Mouse (Mus musculus): ENCODE measurements at regions not wholly inside any gene's neighbourhood (a gene's known extent, or its start where the extent isn't known, plus 50 kb on each side); places are given as distances from the start of the nearest gene placed in this dataset.

DNA sequence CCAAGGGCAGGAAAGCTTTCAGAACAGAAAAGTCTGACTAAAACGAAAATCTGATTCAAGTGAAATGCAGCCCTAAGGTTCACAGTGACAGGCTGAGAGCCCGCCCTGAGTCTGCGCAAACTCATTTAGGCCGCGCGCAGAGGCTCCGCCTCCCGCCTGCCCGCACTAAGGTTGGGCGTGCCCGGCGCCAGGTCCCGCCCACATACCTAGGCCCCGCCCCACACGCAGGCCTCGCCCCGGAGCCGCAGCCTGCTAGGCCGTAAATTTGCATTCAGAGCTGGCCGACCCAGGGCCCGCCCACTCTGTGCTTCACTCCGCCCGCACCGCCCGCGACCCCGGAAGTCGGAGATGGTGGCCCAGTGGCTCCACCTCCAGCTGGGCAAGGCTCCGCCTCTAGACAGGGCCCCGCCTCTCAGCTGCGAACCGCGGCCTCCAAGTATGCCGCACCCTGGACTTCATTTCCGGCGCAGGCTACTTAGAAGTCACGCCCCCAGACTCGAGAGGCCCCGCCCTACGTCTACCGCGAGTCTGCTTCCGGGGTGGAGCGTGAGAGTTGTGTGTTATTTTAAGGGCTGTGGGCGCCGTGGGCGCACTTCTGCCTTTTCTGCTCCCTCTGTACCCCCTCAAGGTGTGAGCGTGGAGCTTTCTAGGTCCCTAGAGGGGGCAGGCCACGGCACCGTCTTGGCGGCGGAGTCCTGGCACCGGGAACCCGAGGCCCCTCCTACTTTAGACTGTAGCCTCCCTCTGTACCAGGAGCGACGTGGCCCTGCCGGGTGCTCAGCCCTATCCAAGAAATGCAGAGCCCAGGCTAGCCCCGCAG is 52.3 kb upstream of the Wnt7b start:
- DNase-seq: peak; percentile 99 to 100

DNA sequence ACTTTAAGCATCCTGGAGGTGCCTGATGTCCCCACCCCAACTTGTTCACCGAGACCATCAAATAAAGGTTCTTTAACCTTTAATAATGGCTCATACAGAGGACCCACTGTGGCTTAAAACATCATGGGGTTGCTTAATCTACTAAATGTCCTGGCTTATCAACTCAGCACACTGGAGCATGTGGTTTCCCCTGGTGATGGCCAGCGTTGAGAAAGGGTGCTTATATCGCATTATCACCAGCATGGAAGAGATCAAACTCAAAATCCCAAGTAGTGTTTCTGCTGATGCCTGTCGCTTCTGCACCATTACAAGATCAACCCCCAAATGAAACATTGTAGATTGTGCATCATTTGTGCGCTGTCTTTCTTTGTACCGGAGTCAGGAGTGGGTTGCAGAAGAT is 53.2 kb upstream of the Wnt7b start:
- no peak for DNase-seq

DNA sequence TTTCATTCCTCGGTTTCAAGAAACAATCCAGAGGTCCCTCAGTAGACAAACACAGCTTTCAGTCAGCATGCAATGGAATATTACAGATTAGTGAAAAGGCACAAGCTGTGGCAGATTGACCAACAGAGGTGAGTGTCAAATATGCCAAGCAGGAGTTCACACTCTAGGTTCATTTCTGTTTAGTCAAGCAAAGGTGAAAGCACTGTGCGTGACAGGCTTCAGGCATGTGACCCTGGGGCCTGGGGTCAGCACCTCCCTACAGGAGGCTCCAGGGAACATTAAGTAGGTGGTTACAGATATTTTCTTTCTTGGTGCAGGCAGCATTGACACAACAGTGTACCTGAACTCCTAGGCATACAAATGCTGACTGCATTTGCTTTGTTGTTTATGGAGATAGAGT is 57.3 kb upstream of the Wnt7b start:
- no peak for DNase-seq

DNA sequence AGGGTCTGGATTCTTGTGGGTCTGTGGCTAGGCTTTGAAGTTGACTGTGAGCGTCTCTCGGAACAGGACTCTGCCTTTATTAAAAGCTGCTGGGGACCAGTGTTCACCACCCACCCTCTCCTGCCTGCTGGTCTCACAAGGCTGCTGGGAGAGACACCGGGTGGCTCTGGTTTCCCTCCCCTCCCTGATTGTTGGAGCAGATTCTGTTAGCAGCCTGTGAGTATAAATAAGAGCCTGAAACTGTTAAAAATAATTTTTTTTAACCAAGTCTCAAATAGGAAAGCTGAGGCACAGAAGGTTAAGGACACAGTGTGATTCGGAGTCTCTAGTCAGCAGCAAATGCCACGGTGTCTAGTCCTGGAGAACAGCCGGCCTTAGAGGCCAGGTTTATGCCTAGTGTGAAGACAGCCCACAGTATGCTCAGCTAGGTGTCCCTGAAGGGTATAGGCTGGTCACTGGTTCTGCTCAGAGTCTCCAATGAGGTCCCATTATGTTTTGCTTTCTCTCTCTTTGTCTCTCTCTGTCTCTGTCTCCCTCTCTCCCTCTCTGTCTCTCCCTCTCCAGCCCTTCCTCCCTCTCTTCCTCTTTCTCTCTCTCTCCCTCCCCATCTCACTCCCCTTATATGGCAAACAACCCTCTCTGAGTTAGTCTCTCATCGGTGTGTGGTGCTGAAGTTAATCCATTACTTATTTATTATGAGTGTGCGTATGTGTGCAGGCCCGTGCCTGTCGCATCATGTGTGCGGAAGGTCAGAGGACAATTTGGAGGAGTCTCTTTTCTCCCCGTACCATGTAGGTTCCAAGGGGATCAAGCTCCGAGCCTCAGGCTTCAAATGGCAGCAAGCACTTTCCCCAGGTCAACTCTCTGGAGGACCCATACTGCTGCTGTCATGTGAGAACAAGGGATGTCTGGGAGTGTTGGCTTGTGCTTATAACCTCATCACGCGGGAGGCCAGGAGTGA is 59.1 kb upstream of the Wnt7b start:
- peak in 1 of 2 experiments; percentile 49 for DNase-seq

DNA sequence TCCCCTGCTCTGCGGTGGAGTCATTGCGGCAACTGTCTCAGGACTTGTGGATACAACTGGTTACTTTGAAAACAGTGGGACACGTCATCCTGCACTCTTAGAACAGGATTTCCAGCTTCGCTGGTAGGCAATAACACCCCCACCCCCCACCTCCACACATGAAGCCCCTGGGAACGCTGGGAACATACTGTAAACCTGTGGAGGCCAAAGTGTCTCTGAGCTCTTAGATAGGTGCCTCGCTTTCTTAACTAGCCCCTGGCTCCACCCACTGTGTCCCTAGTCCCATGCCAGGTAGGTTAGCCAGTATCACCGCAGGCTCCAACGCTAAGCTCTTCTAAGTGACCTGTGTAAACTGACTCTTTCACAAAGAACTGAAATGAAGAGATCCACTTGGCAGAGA is 63.1 kb upstream of the Wnt7b start:
- no peak for DNase-seq

DNA sequence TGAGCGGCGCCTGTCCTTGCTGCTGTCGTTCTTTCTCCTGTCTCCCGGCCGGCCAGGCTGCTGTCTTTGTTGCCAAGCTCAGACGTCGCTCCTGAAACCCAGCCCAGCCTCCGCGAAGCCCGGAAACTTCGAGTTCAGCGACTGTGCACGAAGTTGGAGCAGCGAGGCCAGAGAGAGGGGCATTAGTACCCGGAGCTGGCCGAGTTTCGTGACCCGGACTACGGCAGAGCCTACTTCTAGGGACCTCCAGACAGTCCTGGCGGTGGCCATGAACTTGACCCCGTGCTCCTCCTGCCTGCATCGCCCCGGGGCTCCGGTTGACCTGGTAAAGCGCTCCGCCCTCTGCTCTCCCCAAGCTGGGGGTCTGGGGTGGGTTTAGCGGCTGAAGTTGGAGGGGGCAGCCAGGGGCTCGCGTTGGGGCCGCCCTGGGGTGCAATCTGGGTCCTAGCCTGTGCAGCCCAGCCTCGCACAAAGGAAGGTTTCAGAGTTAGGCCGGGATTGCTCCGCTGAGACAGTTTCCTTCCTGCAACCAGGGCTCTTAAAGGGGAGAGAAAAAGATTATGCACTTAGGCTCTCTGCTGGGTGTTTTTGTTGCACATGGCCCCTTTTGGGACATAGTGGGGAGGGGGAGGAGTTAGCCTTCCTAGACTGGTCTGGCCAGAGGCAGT is 63.8 kb upstream of the Wnt7b start:
- DNase-seq: no peak

DNA sequence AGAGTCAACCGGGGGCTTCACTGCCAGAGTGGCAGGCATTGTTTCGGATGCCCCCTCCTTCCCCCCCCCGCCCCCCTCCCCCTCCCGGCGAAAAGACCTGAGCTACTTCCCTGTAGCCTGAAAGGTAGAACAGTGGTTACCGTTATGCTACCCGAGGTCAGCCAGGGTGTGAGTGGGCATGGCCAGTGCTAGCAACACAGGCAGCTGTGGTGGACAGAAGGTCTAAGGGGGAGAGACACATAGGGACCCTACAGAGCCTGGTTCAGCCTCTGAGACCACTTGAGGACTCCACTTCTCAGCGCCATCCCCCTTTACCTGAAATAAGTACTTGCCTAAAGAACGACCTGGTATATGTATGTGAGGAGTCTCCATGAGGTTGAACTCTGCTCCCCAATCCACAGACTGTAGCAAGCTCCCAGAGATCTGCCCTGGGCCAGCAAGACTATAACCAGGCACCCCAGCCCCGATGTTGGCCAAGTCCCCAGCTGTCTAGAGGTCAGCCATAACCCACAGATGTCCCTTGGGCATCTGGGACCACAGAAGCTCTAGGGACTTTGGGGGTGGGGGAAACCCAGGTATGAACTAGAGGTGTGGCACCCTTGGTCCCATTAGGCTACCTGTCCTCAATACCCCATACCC is 64.5 kb upstream of the Wnt7b start:
- no peak for DNase-seq

DNA sequence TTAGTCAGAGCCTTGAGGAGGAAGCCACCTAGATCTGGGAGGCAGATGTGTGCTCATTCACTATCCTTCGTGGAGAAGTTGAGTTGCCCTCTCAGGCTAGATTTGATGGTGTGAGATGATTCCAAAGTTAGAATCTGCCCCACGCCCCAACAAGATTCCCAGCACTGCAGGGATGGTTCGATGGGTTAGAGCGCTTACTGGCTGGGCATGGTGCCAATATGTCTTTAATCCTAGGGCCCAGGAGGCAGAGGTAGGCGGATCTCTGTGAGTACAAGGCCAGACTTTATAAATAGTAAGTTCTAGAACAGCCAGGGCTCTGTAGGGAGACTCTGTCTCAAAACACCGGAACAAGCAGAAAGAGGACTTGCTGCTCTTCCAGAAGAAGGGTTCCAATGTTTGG is 65.3 kb upstream of the Wnt7b start:
- no peak for DNase-seq

DNA sequence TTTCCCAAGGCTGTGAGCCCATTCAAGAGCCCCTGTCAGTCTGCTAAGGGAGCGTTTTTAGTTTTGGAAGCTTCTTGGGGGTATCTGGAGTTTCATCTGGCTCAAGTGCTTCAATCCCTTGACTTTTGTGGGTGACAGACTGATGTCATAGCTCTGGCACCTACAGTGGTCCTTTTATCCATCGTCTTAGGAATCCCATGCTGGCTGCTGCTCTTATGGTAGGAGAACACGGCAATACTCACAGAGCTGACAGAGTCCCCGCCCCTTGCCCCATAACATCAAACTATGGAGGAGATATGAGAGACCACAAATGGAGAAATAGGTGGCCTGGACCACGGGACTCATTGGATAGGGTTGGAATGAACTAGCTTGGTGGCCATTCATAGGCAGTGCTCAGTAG is 68.0 kb upstream of the Wnt7b start:
- no peak for DNase-seq

DNA sequence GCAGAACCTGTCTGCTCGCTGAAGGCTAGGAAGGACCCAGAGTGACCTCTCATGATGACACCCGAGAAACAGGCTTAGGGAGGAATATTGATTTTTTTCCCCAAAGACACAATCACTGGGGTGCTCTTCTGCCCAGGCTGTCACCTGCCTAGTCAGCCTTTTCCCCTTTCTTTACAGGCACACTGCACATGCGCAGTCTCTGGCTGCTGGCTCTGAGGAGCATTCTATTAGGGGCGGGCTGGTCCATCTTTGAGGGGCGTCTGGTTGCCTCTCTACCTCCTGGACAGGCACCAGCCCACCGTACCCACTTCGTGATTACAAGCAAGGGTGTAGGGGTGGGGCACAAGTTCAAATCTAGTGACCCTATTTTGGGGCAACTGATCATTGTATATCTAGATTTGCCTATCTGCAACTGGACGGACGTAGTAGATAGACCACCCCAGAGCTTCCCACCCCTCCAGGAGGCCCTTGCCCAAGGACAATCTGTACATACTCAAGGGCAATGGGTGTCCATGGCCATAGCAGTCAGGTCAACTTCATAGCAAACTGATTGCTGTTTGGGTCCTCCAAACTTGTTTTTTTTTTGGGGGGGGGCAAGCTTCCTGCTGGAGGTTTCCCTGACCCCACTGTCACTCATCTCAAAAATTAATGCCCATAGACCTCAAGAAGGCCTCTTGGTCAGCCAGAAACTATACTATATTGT is 69.6 kb upstream of the Wnt7b start:
- DNase-seq: no peak

DNA sequence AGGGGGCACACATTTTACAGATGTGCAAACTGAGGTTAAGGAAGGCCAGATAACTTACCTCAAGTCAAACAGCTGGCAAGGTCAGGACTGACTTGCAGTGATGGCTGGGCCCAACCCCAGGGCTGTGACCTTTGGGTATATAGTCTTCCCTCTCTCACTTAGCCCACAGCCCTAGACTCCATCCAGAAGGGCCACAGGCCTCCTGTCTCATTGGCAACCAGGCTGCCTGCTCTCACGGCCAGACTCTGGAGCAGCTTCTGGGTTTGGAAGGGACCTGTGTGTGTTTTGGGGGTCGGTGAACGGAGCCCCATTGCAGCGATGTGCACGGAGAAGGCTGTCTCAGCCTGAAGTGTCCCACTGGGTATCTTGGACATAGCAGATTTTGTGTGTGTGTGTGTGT is 70.2 kb upstream of the Wnt7b start:
- DNase-seq: no peak

DNA sequence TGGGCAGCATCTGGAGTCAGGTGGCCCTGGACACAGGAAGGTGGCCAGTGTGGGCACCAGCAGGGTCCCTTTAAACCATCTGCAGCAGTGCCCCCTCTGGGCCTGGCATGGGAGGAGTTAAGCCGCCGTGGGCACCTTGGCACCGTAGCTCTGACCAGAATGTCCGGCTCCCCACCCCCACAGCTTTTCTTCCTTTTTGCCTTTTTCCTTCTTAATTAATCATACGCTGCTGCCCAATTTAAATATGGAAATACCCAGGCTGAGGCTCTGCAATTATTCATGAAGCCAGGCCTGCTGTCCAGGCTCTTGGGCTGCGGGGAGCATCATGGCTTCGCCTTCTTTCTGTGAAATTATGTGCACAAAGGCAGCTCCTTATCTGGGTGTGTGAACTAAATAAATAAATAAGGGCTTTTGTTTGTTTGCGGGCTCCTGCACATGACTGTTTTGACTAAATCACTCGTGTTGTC is 70.6 kb upstream of the Wnt7b start:
- no peak for DNase-seq

DNA sequence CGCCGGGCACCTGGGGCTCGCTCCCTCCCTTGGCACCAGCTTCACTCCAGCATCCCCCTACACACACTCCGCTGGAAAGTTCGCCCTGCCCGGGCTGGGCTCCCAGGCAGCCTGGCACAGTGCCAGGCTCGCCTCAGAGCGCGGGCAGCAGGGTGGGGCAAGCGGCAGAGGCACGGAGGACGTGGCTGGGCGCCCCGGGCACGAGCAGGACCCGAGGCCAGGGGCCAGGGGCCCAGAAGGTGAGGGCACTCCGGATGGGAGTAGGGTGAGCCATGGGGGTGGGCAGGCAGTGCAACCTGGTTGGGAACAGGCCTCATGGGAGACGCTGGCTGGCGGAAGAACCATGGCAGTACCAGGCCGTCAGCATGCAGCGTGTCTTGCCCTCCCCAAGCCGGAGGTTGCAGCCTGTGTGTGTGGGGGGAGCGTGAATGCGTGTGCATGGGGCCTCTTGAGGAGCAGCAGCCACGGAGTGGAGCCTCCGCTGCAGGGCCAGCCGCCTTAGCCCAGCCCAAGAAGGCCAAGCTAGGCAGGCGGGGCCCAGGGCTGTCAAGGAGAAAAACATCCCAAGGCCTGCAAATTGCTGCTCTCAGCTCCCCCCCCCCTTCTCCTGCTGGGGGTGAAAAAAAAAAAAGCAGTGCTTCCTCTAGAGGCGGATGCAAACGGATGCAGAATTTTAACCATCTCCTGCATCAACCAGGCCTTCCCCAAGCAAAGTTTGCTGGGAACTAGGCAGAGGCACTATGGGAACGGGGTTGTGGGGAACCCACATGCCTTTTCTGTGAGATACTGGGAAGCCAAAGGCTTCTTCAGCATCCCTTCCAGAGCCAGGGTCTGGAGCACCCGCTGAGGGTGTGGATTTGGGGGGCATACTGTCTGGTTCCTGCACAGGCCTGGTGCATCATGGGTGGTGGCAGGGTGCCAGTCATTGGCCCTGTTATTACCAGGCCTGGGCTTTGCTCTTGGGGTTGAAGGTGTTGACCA is 71.4 kb upstream of the Wnt7b start:
- peak in 1 of 2 experiments; percentile 79 for DNase-seq

DNA sequence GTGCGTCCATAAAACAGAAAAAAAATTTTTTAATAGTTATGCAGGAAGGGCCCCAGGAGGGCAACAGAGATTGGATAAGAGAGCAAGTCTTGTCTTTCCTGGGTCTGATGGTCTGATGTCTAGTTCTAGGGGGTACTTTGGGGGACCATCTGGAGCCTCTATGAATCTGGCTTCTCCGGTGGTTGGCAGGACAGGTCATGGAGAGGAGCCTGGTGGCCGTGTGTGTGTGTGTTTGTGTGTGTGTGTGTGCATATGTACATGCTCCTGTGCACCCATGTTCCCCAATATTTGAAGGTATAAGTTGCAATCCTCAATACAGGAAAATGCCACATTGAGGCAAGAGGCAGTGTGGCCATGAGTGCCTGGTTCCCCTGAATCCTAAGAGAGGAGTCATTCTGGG is 72.5 kb upstream of the Wnt7b start:
- no peak for DNase-seq

DNA sequence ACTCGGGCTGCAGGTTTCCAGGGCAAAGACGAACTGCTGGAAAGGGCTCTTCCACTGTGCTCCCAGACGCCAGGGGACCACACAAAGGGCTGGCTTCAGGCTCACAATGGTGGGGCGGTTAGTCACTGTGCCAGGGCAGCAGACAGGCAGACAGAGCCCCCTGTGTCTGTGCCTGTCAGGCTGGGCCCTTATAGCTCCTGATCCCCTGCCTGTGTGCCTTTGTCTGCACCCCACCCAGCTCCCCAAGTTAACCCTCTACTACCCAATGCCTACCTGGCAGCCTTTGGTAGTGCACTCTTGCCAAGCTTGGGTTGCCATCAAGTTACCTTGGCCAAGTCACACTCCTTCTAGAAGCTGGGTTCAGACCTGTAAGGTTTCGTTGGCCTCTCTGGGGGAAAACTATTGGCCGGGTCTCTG is 73.5 kb upstream of the Wnt7b start:
- DNase-seq: peak in 1 of 2 experiments; percentile 71

DNA sequence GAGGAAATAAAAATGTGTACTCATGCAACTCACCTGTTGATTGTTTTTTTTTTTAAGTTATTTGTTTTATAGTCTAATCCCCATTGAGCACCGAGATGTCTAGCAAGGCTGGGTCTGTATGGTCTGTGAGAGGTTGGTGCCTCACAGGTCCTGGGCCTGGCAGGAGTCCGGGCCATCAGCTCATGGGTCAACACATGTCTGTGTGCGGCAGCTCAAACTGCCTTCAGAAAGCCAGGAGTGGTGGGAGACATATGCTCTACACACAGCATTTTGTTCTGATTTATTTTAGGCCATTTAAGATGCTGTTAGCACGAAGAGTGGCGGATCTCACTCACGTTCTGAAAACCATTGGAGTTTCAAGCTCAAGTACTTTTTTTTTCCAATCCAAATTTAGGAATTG is 74.6 kb upstream of the Wnt7b start:
- no peak for DNase-seq

DNA sequence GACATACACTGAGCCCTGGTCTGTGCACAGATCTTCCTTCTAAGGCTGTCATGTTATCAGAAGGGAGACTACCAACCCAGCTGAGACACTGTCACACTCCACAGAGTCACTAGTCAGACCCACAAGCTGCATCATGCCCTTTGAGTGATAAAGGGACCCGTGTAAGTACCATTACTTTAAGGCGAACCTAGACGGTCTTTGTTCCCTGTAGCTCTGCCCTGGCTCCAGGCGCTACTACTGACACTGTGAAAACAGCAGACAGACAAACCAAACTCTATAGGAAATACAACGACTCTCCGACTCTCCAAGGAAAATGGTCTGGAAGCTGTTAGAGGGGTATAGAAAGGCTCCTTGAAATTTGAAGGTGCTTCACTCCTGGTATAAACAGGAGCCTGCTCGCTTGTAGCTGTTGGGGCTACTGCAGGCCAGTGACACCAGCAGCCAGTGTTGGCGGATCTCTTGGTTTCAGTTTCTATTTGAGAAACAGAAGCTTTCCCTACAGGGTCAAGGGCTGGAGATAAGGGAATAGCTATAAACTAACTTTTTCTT is 75.2 kb upstream of the Wnt7b start:
- no peak for DNase-seq

DNA sequence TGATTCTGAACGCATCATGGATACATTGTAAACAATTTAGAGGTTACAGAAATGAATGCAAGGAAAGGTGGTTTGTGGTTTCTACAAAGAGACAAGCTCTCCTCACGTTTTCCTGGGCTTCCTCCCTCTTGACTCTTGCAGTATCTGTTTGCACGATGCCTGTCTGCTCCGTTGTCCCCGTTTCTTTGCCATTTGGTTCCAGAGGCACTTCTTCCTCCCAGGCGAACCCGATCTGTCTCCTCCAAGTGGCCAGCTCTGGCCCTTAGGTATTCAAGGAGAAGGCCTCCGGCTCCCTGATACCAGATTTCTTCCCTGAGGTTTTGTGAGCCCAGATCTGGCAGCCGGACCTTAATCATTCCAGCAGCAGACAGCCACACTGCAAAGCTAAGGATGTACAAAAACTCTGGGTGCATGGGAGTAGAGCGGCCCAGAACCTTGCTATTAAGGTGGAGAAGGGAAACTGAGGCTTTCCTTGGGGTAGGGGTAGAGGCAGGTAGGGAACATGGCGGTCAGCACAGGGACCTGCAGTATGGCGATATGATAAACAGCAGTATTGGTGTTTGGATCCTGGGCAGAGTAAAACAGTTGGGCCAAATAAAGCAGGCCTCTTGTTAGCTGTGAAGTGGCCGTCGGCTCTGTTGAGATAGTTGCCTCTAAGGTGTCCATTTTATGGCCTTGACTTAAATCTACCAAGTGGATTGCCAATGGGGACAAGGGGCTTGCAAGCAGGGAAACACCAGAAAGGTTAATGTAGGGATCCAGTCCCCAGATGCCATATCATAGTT is 76.0 kb upstream of the Wnt7b start:
- DNase-seq: no peak
